In genomic region chr4:152465116-152465515, GRCm38 (mm10) we compare ENCODE assay signal across 15 mouse cellular contexts. TPM values are rescaled to one million over a fixed set of nuclear protein-coding genes. Genes with fewer than 3 reads are reported as not detected.
A peak's percentile ranks its signal among the peaks of the same experiment; 100 is the strongest.
DNase-seq lines count a peak whose midpoint lies in the region; ATAC-seq and TF ChIP-seq lines count a peak whose summit lies in the region.
"Had no signal": no experiment of that assay in that cellular context is flagged by ENCODE, and none has a peak within 500 bp of the region (broad histone marks: within the 10 kb centered on the region; RNA-seq: fewer than 3 reads in every experiment).

No protein-coding gene starts in this region.

- 32% methylated on average over 8 of the region's 8 CpGs for WGBS in embryonic facial prominence, embryonic 14.5 days
- WGBS in hindbrain, embryonic 13.5 days: 35% methylated on average over 8 of the region's 8 CpGs
- 5% methylated on average over 8 of the region's 8 CpGs for WGBS in midbrain, embryonic 16.5 days
- 83% methylated on average over 8 of the region's 8 CpGs for WGBS in thymus, adult 2 months

- H3K9me3 ChIP-seq in embryonic facial prominence, embryonic 14.5 days (ENCODE audit: control insufficient read depth, low read length): no peaks in the 10 kb centered on the region
- H3K9me3 ChIP-seq in hindbrain, embryonic 13.5 days: no peaks in the 10 kb centered on the region
- no peaks in the 10 kb centered on the region for H3K9me3 ChIP-seq in midbrain, embryonic 16.5 days (replicated peaks; ENCODE audit: control insufficient read depth, low read length, poor library complexity, severe bottlenecking)
- H3K9me3 ChIP-seq: limb, embryonic 15.5 days; lung, embryonic 15.5 days had no signal

- peak; percentile 35; the same call in 1 of the 2 replicates for ATAC-seq in embryonic facial prominence, embryonic 14.5 days (ENCODE audit: low read depth)
- ATAC-seq in hindbrain, embryonic 13.5 days (ENCODE audit: low FRiP score): no peak
- peak; percentile 77; the same call in 1 of the 2 replicates for ATAC-seq in midbrain, embryonic 16.5 days
- ATAC-seq: CD4-positive, CD25-positive, alpha-beta regulatory T cell, adult 4 months had no signal

- no peak overlapping the region for H3K4me3 ChIP-seq in C2C12 (ENCODE audit: insufficient read depth, poor library complexity, severe bottlenecking)
- H3K4me3 ChIP-seq in embryonic facial prominence, embryonic 14.5 days (ENCODE audit: low read depth, low read length): no peak overlapping the region
- H3K4me3 ChIP-seq in hindbrain, embryonic 13.5 days: no peak overlapping the region
- H3K4me3 ChIP-seq in midbrain, embryonic 16.5 days (ENCODE audit: low read depth, low read length): no peak overlapping the region
- no peak overlapping the region for H3K4me3 ChIP-seq in thymus, adult 2 months (ENCODE audit: control insufficient read depth, insufficient read depth, low read length)
- H3K4me3 ChIP-seq: erythroblast, embryonic 14.5 days; limb, embryonic 15.5 days; lung, embryonic 15.5 days had no signal

- H3K79me2 ChIP-seq in C2C12 (ENCODE audit: control insufficient read depth, insufficient read depth): no peaks in the 10 kb centered on the region

- no peak overlapping the region for H3K4me2 ChIP-seq in embryonic facial prominence, embryonic 14.5 days (ENCODE audit: low read depth, low read length)
- no peak overlapping the region for H3K4me2 ChIP-seq in hindbrain, embryonic 13.5 days
- no peak overlapping the region for H3K4me2 ChIP-seq in midbrain, embryonic 16.5 days (ENCODE audit: low read length)
- H3K4me2 ChIP-seq: limb, embryonic 15.5 days; lung, embryonic 15.5 days had no signal

- no peaks in the 10 kb centered on the region for H3K36me3 ChIP-seq in C2C12 (ENCODE audit: control insufficient read depth, insufficient read depth)
- no peaks in the 10 kb centered on the region for H3K36me3 ChIP-seq in embryonic facial prominence, embryonic 14.5 days (ENCODE audit: control insufficient read depth, insufficient read depth, low read length)
- H3K36me3 ChIP-seq in hindbrain, embryonic 13.5 days: 0 out of 2 replicates have a peak, but pooled peaks cover 3% of the 10 kb centered on the region
- H3K36me3 ChIP-seq in midbrain, embryonic 16.5 days (ENCODE audit: control insufficient read depth, insufficient read depth, low read length): no peaks in the 10 kb centered on the region
- H3K36me3 ChIP-seq in thymus, adult 2 months (ENCODE audit: control insufficient read depth, insufficient read depth, low read length): no peaks in the 10 kb centered on the region
- H3K36me3 ChIP-seq: limb, embryonic 15.5 days; lung, embryonic 15.5 days had no signal

- H3K79me3 ChIP-seq in C2C12 (ENCODE audit: low read depth): no peaks in the 10 kb centered on the region

- H3K4me1 ChIP-seq in embryonic facial prominence, embryonic 14.5 days (ENCODE audit: control insufficient read depth, insufficient read depth, low read length): no peaks in the 10 kb centered on the region
- peaks cover 30% of the 10 kb centered on the region for H3K4me1 ChIP-seq in hindbrain, embryonic 13.5 days (replicated peaks)
- peaks cover 10% of the 10 kb centered on the region for H3K4me1 ChIP-seq in midbrain, embryonic 16.5 days (ENCODE audit: control insufficient read depth, insufficient read depth, low read length)
- 0 out of 2 replicates have a peak, but pooled peaks cover 3% of the 10 kb centered on the region for H3K4me1 ChIP-seq in thymus, adult 2 months (replicated peaks; ENCODE audit: control insufficient read depth, insufficient read depth, low read length)
- H3K4me1 ChIP-seq: limb, embryonic 15.5 days; lung, embryonic 15.5 days had no signal

- peak; percentile 29 for DNase-seq in embryonic facial prominence, embryonic 14.5 days (ENCODE audit: low spot score)
- no peak for DNase-seq in thymus, adult 2 months
- no peak for DNase-seq in layer of hippocampus, adult 9-11 months
- DNase-seq in cerebellum, adult 8-10 months: no peak
- DNase-seq: cerebellum, postnatal 25 days; gastrocnemius, postnatal 14 days; heart, postnatal 10 days; right cerebral cortex, adult 18-20 months had no signal

- peaks cover 9% of the 10 kb centered on the region for H3K27me3 ChIP-seq in C2C12 (ENCODE audit: control insufficient read depth, insufficient read depth, insufficient read length)
- no peaks in the 10 kb centered on the region for H3K27me3 ChIP-seq in embryonic facial prominence, embryonic 14.5 days (replicated peaks; ENCODE audit: control insufficient read depth, insufficient read depth, low read length)
- H3K27me3 ChIP-seq in hindbrain, embryonic 13.5 days: no peaks in the 10 kb centered on the region
- no peaks in the 10 kb centered on the region for H3K27me3 ChIP-seq in midbrain, embryonic 16.5 days (ENCODE audit: control insufficient read depth, insufficient read depth, low read depth, low read length)
- no peaks in the 10 kb centered on the region for H3K27me3 ChIP-seq in thymus, adult 2 months (ENCODE audit: control insufficient read depth, insufficient read depth, low read length)
- H3K27me3 ChIP-seq: limb, embryonic 15.5 days; lung, embryonic 15.5 days had no signal

- no peak for TF ChIP-seq POLR2A in thymus, adult 2 months (IDR thresholded peaks at IDR 0.05; ENCODE audit: control insufficient read depth, extremely low read depth, insufficient read depth, low read length, poor library complexity)

- no peak for TF ChIP-seq CTCF in C2C12 (IDR thresholded peaks at IDR 0.05; ENCODE audit: control insufficient read depth, insufficient read depth, insufficient read length)
- TF ChIP-seq CTCF in thymus, adult 2 months (IDR thresholded peaks at IDR 0.05; ENCODE audit: borderline replicate concordance, control insufficient read depth, extremely low read depth, insufficient read depth, low read length, poor library complexity): no peak

- no peak overlapping the region for H3K27ac ChIP-seq in embryonic facial prominence, embryonic 14.5 days (replicated peaks; ENCODE audit: low read depth, low read length)
- H3K27ac ChIP-seq in hindbrain, embryonic 13.5 days: peak overlapping the region; percentile 60; the same call in 1 of the 2 replicates
- peak overlapping the region; percentile 2 for H3K27ac ChIP-seq in midbrain, embryonic 16.5 days (ENCODE audit: low read length)
- no peak overlapping the region for H3K27ac ChIP-seq in thymus, adult 2 months (ENCODE audit: control insufficient read depth, insufficient read depth, low read length)
- H3K27ac ChIP-seq: limb, embryonic 15.5 days; lung, embryonic 15.5 days had no signal

- no peak overlapping the region for H3K9ac ChIP-seq in embryonic facial prominence, embryonic 14.5 days (ENCODE audit: low read depth, low read length)
- H3K9ac ChIP-seq in hindbrain, embryonic 13.5 days: no peak overlapping the region
- H3K9ac ChIP-seq in midbrain, embryonic 16.5 days (ENCODE audit: low read depth, low read length): no peak overlapping the region
- H3K9ac ChIP-seq: limb, embryonic 15.5 days; lung, embryonic 15.5 days had no signal

- no peak overlapping the region for H3ac ChIP-seq in C2C12 (ENCODE audit: control insufficient read depth, insufficient read length, low read depth)

TF ChIP-seq in C2C12, 6 proteins besides CTCF, POLR2A, EP300 and RAD21:
- no peak for TF ChIP-seq CEBPB (IDR thresholded peaks at IDR 0.05; ENCODE audit: low read depth)
- TF ChIP-seq USF1 (IDR thresholded peaks at IDR 0.05; ENCODE audit: low read depth): peak; percentile 40
- TF ChIP-seq MAX (IDR thresholded peaks at IDR 0.05): no peak

RNA-seq across cellular contexts. Expression of gene Nphp4, which starts 11.4 kb away (rescaled TPM):
- polyA plus RNA-seq in C2C12 (2012; fragmentation: generic; extraction: Trizol): 2.0 TPM
- 3.4 and 4.5 TPM in 2 replicates for polyA plus RNA-seq in embryonic facial prominence, embryonic 14.5 days (2014; fragmentation: Nextera tagmentation; extraction: Ambion mirVana)
- 5.3 and 6.6 TPM in 2 replicates for polyA plus RNA-seq in hindbrain, embryonic 13.5 days (2015; fragmentation: Nextera tagmentation; extraction: Ambion mirVana)
- 5.7 and 6.4 TPM in 2 replicates for polyA plus RNA-seq in midbrain, embryonic 16.5 days (2015; fragmentation: Nextera tagmentation; extraction: Ambion mirVana)
- 3.6 and 4.6 TPM in 2 replicates for polyA plus RNA-seq in thymus, adult 2 months (2012; rRNA removed)

RNA-seq across cellular contexts. Expression of gene Kcnab2, which starts 12.6 kb away (rescaled TPM):
- 8.5 TPM for polyA plus RNA-seq in C2C12 (2012; fragmentation: generic; extraction: Trizol)
- polyA plus RNA-seq in embryonic facial prominence, embryonic 14.5 days (2014; fragmentation: Nextera tagmentation; extraction: Ambion mirVana): 9.2 and 12.1 TPM in 2 replicates
- 21.3 and 26.2 TPM in 2 replicates for polyA plus RNA-seq in hindbrain, embryonic 13.5 days (2015; fragmentation: Nextera tagmentation; extraction: Ambion mirVana)
- 23.6 and 29.8 TPM in 2 replicates for polyA plus RNA-seq in midbrain, embryonic 16.5 days (2015; fragmentation: Nextera tagmentation; extraction: Ambion mirVana)
- polyA plus RNA-seq in thymus, adult 2 months (2012; rRNA removed): 67.3 and 82.6 TPM in 2 replicates

Comparison
In these comparisons a context has a peak if more than half of its experiments do, and no peak if none do; other contexts are left out.
1. H3K27ac ChIP-seq: peak in hindbrain, embryonic 13.5 days (single experiment) and midbrain, embryonic 16.5 days (single experiment); none in embryonic facial prominence, embryonic 14.5 days (single experiment) and thymus, adult 2 months (single experiment).